Mouse (Mus musculus): ENCODE results near the gene Timm8b.

Gene Timm8b

DNA sequence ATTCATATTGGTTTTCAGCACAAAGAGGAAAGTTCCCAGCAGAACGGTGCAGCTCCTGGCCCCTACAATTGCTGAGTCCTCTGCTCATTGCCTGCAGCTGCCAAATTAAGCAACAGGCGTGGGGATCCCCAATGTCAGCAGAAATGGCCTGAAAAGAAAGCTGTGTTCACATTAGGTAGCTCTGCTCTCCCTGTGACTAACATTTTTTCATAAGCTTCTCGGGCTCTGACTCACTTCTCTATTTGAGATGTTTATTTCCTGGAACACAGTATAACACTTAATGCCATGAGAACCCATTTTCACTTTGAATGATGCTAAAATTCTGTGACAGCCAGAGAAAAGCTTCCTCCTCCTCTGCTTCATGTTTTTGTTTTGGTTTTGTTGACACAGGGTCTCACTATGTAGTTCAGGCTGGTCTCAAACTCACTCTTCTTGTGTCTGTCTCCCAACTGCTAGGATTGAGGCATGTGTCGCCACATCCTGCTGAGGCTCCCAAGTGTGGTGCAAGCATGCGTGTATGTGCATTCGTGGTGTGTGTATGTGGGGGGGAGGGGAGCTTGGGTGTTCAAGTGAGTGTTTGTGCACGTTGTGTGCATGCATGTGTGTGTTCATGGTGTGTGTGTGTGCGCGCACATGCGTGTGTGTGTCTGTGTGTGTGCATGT lies 12.7 kb upstream of the Timm8b start:
- TF ChIP-seq GATA4 (IDR thresholded peaks at IDR 0.05; ENCODE audit: insufficient replicate concordance, low read length) = no peak

DNA sequence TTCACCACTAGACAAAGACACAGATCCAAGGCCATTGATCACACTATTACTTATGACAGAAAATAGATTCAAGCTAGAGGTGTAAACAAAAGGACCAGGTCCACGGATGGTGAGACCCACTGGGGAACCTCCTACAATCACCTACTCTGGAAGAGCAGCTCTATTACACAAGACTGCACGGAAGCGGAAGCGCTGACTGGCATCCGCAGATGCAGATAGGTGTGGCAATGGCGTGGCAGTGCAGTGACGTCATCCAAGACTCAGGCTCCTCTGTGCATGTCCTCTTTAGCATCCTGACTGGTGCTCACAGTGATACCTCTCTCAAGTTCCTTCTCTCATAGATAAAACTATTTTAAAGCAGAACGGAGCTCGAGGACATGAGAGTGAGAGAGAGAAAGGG lies 10.8 kb upstream of the Timm8b start:
- no peak for TF ChIP-seq GATA4 (IDR thresholded peaks at IDR 0.05; ENCODE audit: insufficient replicate concordance, low read length)

DNA sequence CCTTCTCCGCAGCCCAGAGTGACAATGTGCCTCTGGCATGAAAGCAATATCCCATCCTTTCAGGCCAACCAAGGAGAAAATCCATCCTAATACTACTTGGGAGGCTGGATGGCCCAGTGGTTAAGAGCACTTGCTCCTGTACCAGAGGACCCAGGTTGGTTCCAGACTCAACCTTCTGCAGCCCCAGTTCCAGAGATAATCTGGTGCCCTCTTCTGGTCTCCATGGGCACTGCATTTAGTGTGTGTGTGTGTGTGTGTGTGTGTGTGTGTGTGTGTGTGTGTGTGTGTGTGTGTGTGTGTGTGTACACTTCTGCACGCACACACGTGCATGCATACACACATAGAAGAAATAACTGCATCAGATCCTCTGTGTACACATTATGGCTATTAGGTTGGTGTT lies 10.2 kb upstream of the Timm8b start:
- TF ChIP-seq GATA4 (IDR thresholded peaks at IDR 0.05; ENCODE audit: insufficient replicate concordance, low read length) = no peak

DNA sequence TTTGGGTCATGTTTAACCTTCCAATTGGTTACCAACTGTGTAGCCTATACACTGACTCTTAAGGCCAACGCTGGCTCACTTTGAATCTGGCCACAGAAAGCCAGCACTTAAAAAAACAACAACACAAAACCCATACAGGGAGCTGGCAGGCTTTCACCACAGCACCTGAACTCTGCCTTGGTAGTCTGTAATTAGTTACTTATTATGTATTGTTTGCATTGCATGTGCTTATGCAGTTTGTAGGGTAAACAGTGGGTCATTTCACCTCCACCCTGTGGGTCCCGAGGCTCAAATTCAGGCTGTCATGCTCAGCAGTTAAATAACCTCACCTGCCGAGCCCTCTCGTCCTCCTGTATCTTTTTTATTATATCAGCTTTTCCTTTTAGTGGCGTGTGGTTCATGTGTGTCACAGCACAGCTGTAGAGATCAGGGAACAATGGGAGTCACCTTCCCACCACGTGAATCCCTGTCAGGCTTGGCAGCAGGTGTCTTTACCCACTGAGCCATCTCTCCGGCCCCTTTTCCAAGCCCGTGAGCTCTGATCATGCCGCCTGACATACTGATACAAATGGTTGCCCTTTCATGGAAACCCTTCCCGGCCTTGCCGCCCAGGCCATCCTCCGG lies 8.8 kb upstream of the Timm8b start:
- TF ChIP-seq GATA4 (IDR thresholded peaks at IDR 0.05; ENCODE audit: insufficient replicate concordance, low read length) = no peak

DNA sequence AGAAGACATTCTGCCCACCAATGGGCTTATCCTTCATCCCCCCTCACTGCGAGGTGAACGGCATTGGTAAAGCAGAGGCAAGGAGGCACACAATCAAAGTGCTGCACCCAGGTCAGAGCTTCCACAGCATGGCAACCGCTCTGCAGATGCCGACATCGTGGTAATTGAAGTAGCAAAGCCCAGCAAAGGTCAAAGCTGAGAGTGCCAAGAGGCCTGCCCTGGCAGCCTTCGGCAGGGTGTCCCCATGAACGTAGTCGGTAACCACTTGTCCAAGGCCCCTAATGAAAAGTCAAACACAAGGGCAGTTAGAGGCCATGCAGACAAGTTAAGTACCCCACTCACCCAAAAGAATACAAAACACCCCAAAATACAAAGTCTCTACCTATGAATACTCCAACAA lies 6.7 kb upstream of the Timm8b start:
- TF ChIP-seq GATA4 (IDR thresholded peaks at IDR 0.05; ENCODE audit: insufficient replicate concordance, low read length) = no peak

DNA sequence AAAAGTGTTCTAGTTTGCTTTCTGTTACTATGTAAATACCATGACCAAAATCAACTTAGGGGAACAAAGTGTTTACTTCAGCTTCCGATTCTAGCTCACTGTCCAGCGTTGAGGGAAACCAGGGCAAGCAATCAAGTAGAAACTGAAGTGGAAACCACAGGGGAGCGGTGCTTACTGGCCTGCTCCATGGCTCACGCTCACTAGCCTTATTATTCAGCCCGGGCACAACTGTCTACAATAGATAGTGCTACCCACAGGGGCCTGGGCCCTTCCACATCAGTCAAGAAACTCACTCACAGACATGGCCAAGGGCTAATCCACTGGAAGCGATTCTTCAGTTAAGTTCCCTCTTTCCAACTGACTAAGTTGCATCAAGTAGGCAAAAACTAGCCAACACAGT lies 2.2 kb upstream of the Timm8b start:
- no peak for TF ChIP-seq GATA4 (IDR thresholded peaks at IDR 0.05; ENCODE audit: insufficient replicate concordance, low read length)

DNA sequence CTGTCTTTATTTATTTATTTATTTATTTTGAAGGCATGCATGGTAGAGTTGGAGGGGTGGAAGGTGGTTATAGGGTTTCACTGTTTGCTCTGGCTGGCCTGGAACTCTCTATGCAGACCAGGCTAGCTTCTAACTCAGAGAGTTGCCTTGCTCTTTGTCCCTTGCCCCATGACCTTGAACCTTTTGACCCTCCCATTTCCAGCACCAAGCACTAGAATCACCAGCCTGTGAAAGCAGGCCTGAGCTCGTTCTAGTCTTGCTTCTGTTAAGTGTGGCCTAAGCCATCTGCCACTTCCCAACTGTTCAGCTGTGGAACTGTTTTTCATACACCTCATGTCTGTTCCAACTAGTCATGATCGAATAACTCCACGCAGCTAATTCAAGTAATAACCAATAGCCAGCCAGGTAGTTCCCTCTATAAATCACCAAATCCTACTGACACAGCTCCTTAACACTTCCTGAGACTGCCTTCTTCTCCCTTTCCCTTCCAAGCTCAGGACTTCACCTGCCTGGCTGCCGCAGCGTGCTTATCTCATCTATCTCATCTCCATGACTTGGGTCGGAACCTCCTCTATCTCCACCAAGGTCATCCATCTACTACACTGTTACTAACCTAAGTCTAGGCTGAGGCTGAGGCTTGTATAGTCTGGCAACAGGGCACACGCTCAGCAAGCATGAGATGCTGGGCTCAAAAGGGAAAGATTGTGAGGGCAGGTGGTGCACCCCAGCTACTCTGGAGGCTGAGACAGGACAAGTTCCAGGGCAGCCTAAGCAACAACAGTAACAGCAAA lies 1.5 kb upstream of the Timm8b start:
- TF ChIP-seq GATA4 (IDR thresholded peaks at IDR 0.05; ENCODE audit: insufficient replicate concordance, low read length) = no peak

DNA sequence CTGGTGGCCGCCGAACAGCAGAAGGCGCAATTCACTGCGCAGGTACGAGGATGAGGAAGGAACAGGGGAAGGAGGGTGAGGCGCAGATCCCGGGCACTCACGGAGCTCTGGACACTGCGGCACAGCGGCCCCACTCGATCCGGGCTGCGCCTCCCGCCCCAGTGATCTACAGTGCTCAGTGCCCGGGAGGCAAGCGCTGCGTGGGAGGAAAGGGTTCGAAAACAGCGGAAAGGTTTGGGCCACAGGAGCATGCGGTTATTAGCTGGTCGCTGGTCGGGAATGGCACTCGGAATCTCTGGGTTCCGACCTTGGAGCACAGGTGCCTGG lies 251 bp downstream of the Timm8b start:
- TF ChIP-seq GATA4 (IDR thresholded peaks at IDR 0.05; ENCODE audit: insufficient replicate concordance, low read length) = no peak

DNA sequence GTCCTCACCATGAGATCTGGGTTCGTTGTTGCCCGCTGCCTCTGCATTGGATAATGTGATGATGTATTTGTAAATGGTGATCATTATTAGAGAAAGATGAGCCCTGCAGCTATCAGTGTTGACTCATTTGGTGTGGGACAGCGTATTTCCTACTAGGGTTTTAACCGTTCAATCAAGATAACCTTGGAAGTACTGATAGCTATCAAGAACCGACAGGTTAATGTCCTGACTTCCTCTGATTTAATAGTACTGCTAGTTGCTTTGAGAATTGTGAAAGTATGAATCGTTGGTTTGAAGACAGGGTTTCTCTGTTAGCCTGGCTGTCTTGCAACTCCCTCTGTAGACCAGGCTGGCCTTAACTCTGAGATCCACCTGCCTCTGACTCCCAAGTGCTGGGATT lies 628 bp downstream of the Timm8b start:
- TF ChIP-seq GATA4 (IDR thresholded peaks at IDR 0.05; ENCODE audit: insufficient replicate concordance, low read length) = peak; percentile 78; the same call in 1 of the 2 replicates

DNA sequence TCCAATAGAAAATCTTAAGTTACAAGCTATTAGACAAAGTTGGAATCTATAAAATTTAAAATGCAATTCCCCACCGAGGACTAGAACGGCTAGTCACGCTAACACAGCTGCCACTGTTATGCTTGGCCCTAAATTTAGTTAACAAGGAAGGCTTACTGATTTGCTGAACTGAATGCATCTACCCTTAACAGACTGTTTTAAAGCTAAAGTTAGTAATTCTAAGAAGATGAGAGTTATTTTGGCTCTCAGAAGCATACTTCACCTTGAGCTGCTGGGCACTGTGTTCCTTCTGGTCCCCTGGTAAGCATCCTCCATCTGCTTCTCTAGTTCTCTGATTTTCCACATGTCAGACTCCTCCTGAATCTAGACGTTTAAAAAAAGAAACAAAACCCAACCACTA lies 8.4 kb downstream of the Timm8b start:
- no peak for TF ChIP-seq GATA4 (IDR thresholded peaks at IDR 0.05; ENCODE audit: insufficient replicate concordance, low read length)

DNA sequence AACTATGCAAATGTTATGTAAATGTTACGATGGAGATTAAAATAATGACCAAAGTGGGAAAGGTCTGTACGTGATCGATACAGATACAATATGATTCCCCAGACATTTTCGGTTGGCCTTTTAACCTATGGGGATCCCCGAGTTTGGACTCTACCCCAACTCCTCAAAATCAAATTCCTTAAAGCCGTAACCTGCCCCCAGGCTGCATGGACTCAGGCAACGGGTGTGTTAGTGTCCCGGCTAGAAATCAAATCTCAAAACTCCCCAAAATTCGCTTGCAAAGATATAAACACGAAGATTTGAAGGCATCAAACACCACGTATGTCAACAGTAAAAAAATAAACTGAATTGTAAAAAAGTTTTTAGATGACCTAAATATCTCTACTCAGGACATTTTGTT lies 12.5 kb downstream of the Timm8b start:
- no peak for TF ChIP-seq GATA4 (IDR thresholded peaks at IDR 0.05; ENCODE audit: insufficient replicate concordance, low read length)

DNA sequence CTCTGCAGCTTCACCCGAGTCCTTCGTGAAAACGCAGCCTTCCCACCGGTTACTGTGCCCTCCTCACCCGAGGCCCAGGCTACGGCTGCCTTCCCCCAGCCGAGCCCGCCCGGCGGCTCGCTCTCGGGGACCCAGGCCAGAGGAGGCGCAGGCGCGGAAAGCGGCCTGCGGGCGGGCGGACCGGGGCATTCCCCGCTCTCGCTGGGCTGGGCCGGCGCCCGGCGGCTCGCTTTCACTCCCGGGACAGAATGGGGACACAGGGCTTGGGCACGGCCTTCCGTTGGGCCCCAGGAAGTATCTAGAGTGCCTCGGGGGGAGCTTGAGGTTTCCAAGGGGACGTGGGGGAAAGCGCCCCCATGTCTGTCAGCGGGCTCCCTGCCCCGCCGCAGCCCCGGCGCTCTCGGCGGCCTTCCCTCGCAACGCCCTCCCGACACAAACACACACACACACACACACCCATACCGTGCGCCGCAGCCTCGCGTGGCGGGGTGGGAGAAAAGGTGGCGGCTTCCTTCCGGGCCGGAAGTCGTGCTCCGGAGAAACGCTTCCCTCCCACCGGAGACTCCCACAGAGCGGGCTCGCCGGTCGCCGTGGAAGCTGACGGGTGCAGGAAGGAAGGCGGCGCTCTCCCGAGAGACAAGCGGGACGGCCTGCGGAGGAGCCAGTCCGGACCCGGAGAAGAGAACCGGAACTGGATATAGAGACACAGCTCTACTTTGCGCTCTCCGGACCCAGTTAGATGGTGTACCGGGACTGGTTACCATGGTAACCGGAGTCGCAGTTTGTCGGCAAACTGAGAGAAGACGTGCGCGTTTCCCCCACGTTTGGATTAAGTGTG lies 13.3 kb downstream of the Timm8b start, which contains the start of the genes Pih1d2 and Nkapd1:
TSS of gene Pih1d2 (plus strand) at position 556 of the 838 bp plus-strand sequence.
TSS of gene Nkapd1 (minus strand) at position 699 of the 838 bp plus-strand sequence.
- TF ChIP-seq GATA4 (IDR thresholded peaks at IDR 0.05; ENCODE audit: insufficient replicate concordance, low read length) = peak; percentile 63; the same call in 1 of the 2 replicates

DNA sequence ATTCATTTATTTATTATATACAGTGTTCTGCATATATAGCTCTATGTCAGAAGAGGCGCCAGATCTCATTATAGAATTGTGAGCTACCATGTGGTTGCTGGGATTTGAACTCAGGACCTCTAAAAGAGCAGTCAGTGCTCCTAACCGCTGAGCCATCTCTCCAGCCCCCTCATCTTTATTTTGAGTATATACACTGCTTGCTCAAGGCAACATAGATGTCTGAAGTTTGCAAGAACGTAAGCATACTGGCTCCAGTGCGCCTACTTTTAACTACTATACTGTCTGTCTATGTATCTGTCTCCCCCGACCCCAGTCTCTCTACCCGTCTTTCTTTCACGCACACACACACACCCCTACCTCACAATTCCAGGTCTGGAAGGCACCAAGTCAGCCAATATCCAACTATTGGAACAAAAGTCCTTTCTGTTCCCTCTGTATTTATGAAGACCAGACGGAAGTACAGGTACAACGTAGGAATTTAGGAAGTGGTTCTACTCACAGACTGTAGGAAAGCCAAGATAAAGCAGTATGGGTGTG lies 14.2 kb downstream of the Timm8b start:
- no peak for TF ChIP-seq GATA4 (IDR thresholded peaks at IDR 0.05; ENCODE audit: insufficient replicate concordance, low read length)

DNA sequence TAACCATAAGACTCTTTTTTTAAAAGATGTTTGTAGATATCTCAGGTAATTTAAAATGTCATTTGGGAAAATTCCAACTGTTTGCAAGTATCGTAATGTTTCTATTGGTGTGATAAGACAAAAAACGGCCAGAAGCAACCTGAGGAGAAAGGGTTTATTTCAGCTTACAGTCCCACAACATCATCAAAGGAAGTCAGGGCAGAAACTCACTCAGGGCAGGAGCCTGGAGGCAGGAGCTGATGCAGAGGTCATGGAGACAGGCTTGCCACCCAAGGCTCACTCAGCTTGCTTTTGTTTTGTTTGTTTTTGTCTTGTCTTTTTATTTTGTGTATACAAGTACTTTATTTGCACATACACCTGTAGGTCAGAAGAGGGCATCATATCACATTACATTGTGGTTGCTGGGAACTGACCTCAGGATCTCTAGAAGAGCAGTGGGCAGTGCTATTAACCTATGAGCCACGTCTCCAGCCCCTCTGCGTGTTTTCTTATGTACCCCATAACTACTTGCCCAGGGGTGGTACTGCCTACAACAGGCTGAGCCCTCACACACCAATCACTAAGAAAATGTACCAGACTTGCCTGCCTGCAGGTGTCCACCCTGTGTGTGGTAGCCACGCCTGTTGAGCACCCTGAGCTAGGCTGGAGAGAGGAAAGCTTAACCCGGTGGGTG lies 28.4 kb downstream of the Timm8b start:
- TF ChIP-seq GATA4 (IDR thresholded peaks at IDR 0.05; ENCODE audit: insufficient replicate concordance, low read length) = no peak
